Mouse (Mus musculus) hindbrain, embryonic 13.5 days (tissue): Measurements from ENCODE around the gene Spin2g. TPM values are rescaled to one million over a fixed set of nuclear protein-coding genes. Genes with fewer than 3 reads are reported as not detected.
"Not testable (repeated sequence)": the region's sequence is repeated elsewhere in the genome, so short reads cannot be mapped to it uniquely, and the experiment has no call there.

ENCODE experiments used
- ATAC-seq: fragments of 200-750 bp; cut with Nextera tagmentation; 2 replicates; pipeline ENCODE4 v1.8.0; 2017; ENCODE audit warnings: moderate TSS enrichment; ENCODE audit not compliant: low FRiP score
- H3K27ac ChIP-seq: fragments of 300-500 bp; sonication (generic); 2 replicates; pipeline ENCODE4 v1.5.1; 2015; ENCODE audit warnings: inconsistent platforms, mild to moderate bottlenecking, moderate library complexity
- H3K27me3 ChIP-seq: fragments of 300-500 bp; sonication (generic); 2 replicates; pipeline ENCODE4 v1.6.1; 2015; ENCODE audit warnings: mild to moderate bottlenecking, inconsistent platforms
- H3K36me3 ChIP-seq: fragments of 300-500 bp; sonication (generic); 2 replicates; pipeline ENCODE4 v1.6.1; 2015; ENCODE audit warnings: mild to moderate bottlenecking, inconsistent platforms
- H3K4me1 ChIP-seq: fragments of 300-500 bp; sonication (generic); replicated peaks from 2 replicates; pipeline ENCODE4 v1.6.1; 2015; ENCODE audit warnings: inconsistent platforms
- H3K4me2 ChIP-seq: fragments of 300-500 bp; sonication (generic); 2 replicates; pipeline ENCODE4 v1.6.1; 2015; ENCODE audit warnings: inconsistent platforms, mild to moderate bottlenecking, moderate library complexity
- H3K4me3 ChIP-seq: fragments of 300-500 bp; sonication (generic); 2 replicates; pipeline ENCODE4 v1.5.1; 2015; ENCODE audit warnings: mild to moderate bottlenecking, inconsistent platforms
- H3K9ac ChIP-seq: fragments of 300-500 bp; sonication (generic); 2 replicates; pipeline ENCODE4 v1.6.1; 2015; ENCODE audit warnings: mild to moderate bottlenecking, inconsistent platforms
- H3K9me3 ChIP-seq: fragments of 300-500 bp; sonication (generic); 2 replicates; pipeline ENCODE4 v1.6.1; 2016; ENCODE audit warnings: inconsistent platforms
- WGBS: fragments of 180-500 bp; shearing (Covaris S2); methylation state at CpG from one replicate; pipeline ENCODE4 v1.1.7; 2015; 5-methylcytosine and 5-hydroxymethylcytosine counted together
- polyA plus RNA-seq: library from polyadenylated mRNA; unstranded; fragments of >200 nt; fragmentation: Nextera tagmentation; extraction: Ambion mirVana; gene quantifications from 2 replicates; pipeline ENCODE4 v1.2.1, GENCODE M21; 2015

Spin2g gene
- polyA plus RNA-seq: not detected in 2 replicates

- not testable (repeated sequence) for H3K9me3 ChIP-seq, H3K4me2 ChIP-seq, H3K27me3 ChIP-seq, H3K27ac ChIP-seq, ATAC-seq, H3K9ac ChIP-seq, H3K4me3 ChIP-seq, H3K36me3 ChIP-seq, H3K4me1 ChIP-seq
- WGBS: 85% methylated on average over 6 of the region's 6 CpGs
Observed at GRCm38 (mm10) chrX:34238633-34239032, at the start of gene Spin2g. Spin2g (minus strand) TSS chrX:34238733.

Other genes with a start within 250 kb of the Spin2g start
- not detected in 2 replicates for gene Btbd35f9, start 77.2 kb downstream of the Spin2g start, polyA plus RNA-seq
- gene Btbd35f8, start 211.8 kb upstream of the Spin2g start, polyA plus RNA-seq: not detected in 2 replicates